Mouse (Mus musculus) liver, adult 2 months (tissue): ENCODE measurements at regions not wholly inside any gene's neighbourhood (a gene's known extent, or its start where the extent isn't known, plus 50 kb on each side); places are given as distances from the start of the nearest gene placed in this dataset.

Experiments
- DNase-seq: peaks from one replicate; pipeline ENCODE4 v3.0.0-alpha.2; 2011; ENCODE audit warnings: low read depth, low spot score; ENCODE audit errors: extremely low read depth
- H3K27ac ChIP-seq: fragments of 200-500 bp; replicated peaks from 2 replicates; pipeline ENCODE4 v1.5.1; 2012; ENCODE audit warnings: low read depth, mild to moderate bottlenecking, control low read depth, inconsistent platforms, low read length; ENCODE audit not compliant: insufficient read depth
- H3K27me3 ChIP-seq: fragments of 200-500 bp; 2 replicates; pipeline ENCODE4 v1.6.1; 2012; ENCODE audit warnings: mild to moderate bottlenecking, moderate library complexity, low read length, inconsistent platforms; ENCODE audit not compliant: control insufficient read depth, insufficient read depth
- H3K36me3 ChIP-seq: fragments of 200-500 bp; 2 replicates; pipeline ENCODE4 v1.6.1; 2012; ENCODE audit warnings: low read length, inconsistent platforms; ENCODE audit not compliant: control insufficient read depth, insufficient read depth
- H3K4me1 ChIP-seq: fragments of 200-500 bp; 2 replicates; pipeline ENCODE4 v1.6.1; 2011; ENCODE audit warnings: low read length; ENCODE audit not compliant: control insufficient read depth, insufficient read depth
- H3K4me3 ChIP-seq: fragments of 200-500 bp; 2 replicates; pipeline ENCODE4 v1.5.1; 2011; ENCODE audit warnings: low read depth, mild to moderate bottlenecking, control low read depth, low read length, moderate library complexity; ENCODE audit not compliant: insufficient read depth
- H3K79me2 ChIP-seq: fragments of 200-500 bp; 2 replicates; pipeline ENCODE4 v1.6.1; 2012; ENCODE audit warnings: inconsistent platforms, mild to moderate bottlenecking, low read length, moderate library complexity; ENCODE audit not compliant: control insufficient read depth, insufficient read depth
- H3K9ac ChIP-seq: fragments of 200-500 bp; 2 replicates; pipeline ENCODE4 v1.6.1; 2012; ENCODE audit warnings: low read depth, mild to moderate bottlenecking, control low read depth, inconsistent platforms, low read length
- CTCF ChIP-seq: fragments of 200-500 bp; IDR thresholded peaks from 2 replicates; pipeline ENCODE4 v1.5.1; 2011; ENCODE audit warnings: low read depth, low read length, control low read depth
- POLR2A ChIP-seq: fragments of 200-500 bp; IDR thresholded peaks from 2 replicates; pipeline ENCODE4 v1.6.1; 2011; ENCODE audit warnings: low read length, control low read depth; ENCODE audit not compliant: insufficient read depth; ENCODE audit errors: extremely low read depth
- WGBS: fragments of 180-500 bp; shearing (Covaris S2); methylation state at CpG from one replicate; pipeline ENCODE4 v1.1.7; 2018; 5-methylcytosine and 5-hydroxymethylcytosine counted together

DNA sequence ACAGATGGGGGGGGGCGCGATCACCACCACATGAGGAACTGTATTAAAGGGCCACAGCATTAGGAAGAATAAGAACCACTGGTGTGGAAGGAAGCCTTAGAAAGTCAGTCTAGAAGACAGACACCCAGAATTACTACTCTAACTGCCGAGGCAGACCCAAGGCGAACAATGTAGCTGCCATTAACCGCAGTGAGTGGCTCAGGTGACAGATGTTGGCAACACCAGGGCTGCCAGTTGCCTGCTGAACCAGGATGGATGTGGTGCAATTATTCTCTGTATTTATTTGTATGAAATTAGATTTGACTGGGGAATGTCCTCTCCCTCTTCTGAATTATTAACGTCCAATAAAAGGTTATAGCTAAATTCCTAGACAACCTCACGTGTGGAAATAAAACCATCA lies 124.7 kb downstream of the 4930564D02Rik start:
- no peak for TF ChIP-seq POLR2A
- no peak for TF ChIP-seq CTCF
- Histone ChIP-seq H3K79me2 (no peaks in the 10 kb centered on the region), H3K9ac (no peak overlapping the region), H3K4me1 (no peaks in the 10 kb centered on the region), H3K27ac (no peak overlapping the region), H3K36me3 (no peaks in the 10 kb centered on the region), H3K27me3 (no peaks in the 10 kb centered on the region), H3K4me3 (no peak overlapping the region)
- no peak for DNase-seq
- WGBS, result 87% methylated on average over 7 of the region's 7 CpGs

- DNase-seq, result no peak
- 19% methylated on average over 7 of the region's 7 CpGs for WGBS
Measured at GRCm38 (mm10) chr3:105191830-105192229, 125.2 kb downstream of the 4930564D02Rik start.

DNA sequence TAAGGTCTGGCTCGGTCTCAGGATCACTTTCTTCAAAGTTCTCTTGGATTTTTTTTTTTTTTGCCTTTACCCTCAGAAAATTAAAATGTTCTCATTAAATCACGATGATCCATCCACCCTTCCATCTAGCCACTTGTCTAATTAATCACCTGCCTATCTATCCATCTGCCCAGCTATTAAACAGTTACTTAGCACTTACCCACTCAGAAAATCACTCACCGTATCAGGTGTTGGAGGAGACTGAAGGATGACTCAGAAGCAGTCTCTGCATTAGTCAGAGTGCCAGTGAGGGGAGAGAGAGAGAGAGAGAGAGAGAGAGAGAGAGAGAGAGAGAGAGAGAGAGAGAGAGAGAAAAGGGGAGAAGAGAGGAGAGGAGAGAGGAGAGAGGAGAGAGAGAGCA lies 134.1 kb downstream of the 4930564D02Rik start:
- DNase-seq, result no peak
- no peaks in the 10 kb centered on the region for H3K27me3 ChIP-seq
- no peak overlapping the region for H3K27ac ChIP-seq
- H3K4me3 ChIP-seq, result no peak overlapping the region
- H3K79me2 ChIP-seq, result no peaks in the 10 kb centered on the region
- no peak overlapping the region for H3K9ac ChIP-seq
- no peak for TF ChIP-seq CTCF
- no peak for TF ChIP-seq POLR2A
- H3K36me3 ChIP-seq, result no peaks in the 10 kb centered on the region
- WGBS, result 78% methylated on average over 3 of the region's 3 CpGs
- no peaks in the 10 kb centered on the region for H3K4me1 ChIP-seq

More at GRCm38 (mm10) chr3:105191830-105192229, 125.2 kb downstream of the 4930564D02Rik start:
- Histone ChIP-seq H3K4me3 (no peak overlapping the region), H3K27me3 (no peaks in the 10 kb centered on the region), H3K36me3 (no peaks in the 10 kb centered on the region), H3K9ac (no peak overlapping the region), H3K4me1 (no peaks in the 10 kb centered on the region), H3K27ac (no peak overlapping the region), H3K79me2 (no peaks in the 10 kb centered on the region)
- TF ChIP-seq CTCF (no peak), POLR2A (no peak)

DNA sequence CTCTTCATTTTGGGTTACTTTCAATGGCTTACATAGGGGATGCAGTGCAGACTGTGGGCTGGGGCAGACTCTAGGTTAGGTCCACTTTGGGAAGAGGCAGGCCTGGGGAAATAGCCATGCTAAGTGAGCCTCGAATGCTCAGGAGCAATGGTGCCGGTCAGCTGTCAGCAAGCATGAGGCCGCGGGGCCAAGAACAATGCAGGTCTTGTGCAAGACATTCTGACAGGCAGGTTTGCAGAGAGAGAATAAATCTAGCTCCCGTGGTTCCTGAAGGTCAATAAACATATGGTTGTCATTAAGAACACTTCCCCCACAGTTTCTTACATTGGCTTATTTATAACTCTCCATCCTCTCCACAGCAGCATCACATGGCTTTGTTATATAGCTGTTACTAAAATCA lies 142.5 kb downstream of the 4930564D02Rik start:
- no peaks in the 10 kb centered on the region for H3K27me3 ChIP-seq
- H3K9ac ChIP-seq, result no peak overlapping the region
- no peaks in the 10 kb centered on the region for H3K4me1 ChIP-seq
- no peak for TF ChIP-seq CTCF
- TF ChIP-seq POLR2A, result no peak
- 72% methylated on average over 5 of the region's 5 CpGs for WGBS
- no peaks in the 10 kb centered on the region for H3K79me2 ChIP-seq
- H3K27ac ChIP-seq, result no peak overlapping the region
- no peak overlapping the region for H3K4me3 ChIP-seq
- no peaks in the 10 kb centered on the region for H3K36me3 ChIP-seq
- no peak for DNase-seq

GRCm38 (mm10) chr3:105211023-105211422 lies 144.4 kb downstream of the 4930564D02Rik start:
- Histone ChIP-seq H3K36me3 (no peaks in the 10 kb centered on the region), H3K4me1 (no peaks in the 10 kb centered on the region), H3K9ac (no peak overlapping the region), H3K4me3 (no peak overlapping the region), H3K79me2 (no peaks in the 10 kb centered on the region), H3K27me3 (no peaks in the 10 kb centered on the region), H3K27ac (no peak overlapping the region)
- TF ChIP-seq CTCF (no peak), POLR2A (no peak)
- no peak for DNase-seq
- WGBS, result 88% methylated on average over 1 of the region's 1 CpGs

DNA sequence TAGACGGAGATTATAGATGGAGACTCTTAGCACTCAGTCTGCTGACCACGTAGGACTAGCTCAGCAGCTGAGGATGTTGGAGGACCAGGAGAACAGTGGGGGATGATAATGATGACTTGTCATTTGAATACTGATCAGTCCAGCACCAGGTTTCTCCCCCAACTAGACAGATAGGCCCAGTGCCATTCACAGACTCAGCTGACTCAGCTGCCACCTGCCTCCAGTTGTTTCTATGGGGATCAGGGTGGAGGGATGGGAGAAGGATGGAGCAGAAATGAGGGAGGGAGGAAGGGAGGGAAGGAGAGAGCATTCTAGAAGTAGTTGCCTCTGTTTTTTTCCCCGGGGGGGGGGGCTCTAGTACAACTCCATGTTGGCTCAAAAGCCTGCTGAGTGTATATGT lies 145.1 kb downstream of the 4930564D02Rik start:
- Histone ChIP-seq H3K4me1 (no peaks in the 10 kb centered on the region), H3K27me3 (no peaks in the 10 kb centered on the region), H3K4me3 (no peak overlapping the region), H3K36me3 (no peaks in the 10 kb centered on the region), H3K79me2 (no peaks in the 10 kb centered on the region), H3K9ac (no peak overlapping the region), H3K27ac (no peak overlapping the region)
- 71% methylated on average over 3 of the region's 3 CpGs for WGBS
- TF ChIP-seq POLR2A, result no peak
- no peak for DNase-seq

DNA sequence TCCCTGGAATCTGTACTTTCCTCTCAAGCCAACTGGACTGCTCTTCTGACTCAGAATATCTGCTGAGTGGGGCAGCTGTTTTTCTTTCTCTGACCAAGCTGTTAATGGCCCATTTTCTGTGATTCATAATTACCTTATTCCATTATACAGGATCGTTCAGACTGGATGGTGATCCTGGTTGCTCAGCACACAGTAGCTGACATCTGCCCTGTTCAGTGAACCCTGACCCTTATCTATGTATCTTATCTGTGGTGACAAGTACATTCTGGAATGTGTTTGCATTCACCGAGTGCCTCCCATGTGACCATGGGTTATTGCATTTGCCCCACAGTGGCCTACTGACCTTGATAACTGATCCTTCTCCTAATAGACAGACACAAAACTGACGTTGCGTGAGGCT lies 148.2 kb downstream of the 4930564D02Rik start:
- Histone ChIP-seq H3K27ac (no peak overlapping the region), H3K4me1 (no peaks in the 10 kb centered on the region), H3K9ac (no peak overlapping the region), H3K36me3 (no peaks in the 10 kb centered on the region), H3K4me3 (no peak overlapping the region), H3K79me2 (no peaks in the 10 kb centered on the region), H3K27me3 (no peaks in the 10 kb centered on the region)
- WGBS, result 22% methylated on average over 4 of the region's 4 CpGs
- TF ChIP-seq POLR2A (no peak), CTCF (no peak)
- DNase-seq, result no peak
